Mouse (Mus musculus) hindbrain, postnatal 0 days (tissue): Measurements from ENCODE around the gene Nhlrc1. TPM values are rescaled to one million over a fixed set of nuclear protein-coding genes. Genes with fewer than 3 reads are reported as not detected.

ENCODE experiments used
- ATAC-seq: fragments of 200-750 bp; cut with Nextera tagmentation; 2 replicates; pipeline ENCODE4 v1.8.0; 2017; ENCODE audit warnings: mild to moderate bottlenecking, moderate TSS enrichment, moderate library complexity
- DNase-seq: peaks from one replicate; pipeline ENCODE4 v3.0.0-alpha.2; 2015; ENCODE audit warnings: low spot score
- H3K27ac ChIP-seq: fragments of 300-500 bp; sonication (generic); 2 replicates; pipeline ENCODE4 v1.5.1; 2014; ENCODE audit warnings: mild to moderate bottlenecking
- H3K27me3 ChIP-seq: fragments of 300-500 bp; sonication (generic); 2 replicates; pipeline ENCODE4 v1.6.1; 2014; ENCODE audit warnings: low read length, mixed read lengths; ENCODE audit not compliant: insufficient read depth
- H3K36me3 ChIP-seq: fragments of 300-500 bp; sonication (generic); 2 replicates; pipeline ENCODE4 v1.6.1; 2014; ENCODE audit warnings: low read length, mixed read lengths; ENCODE audit not compliant: insufficient read depth
- H3K4me1 ChIP-seq: fragments of 300-500 bp; sonication (generic); 2 replicates; pipeline ENCODE4 v1.6.1; 2014; ENCODE audit warnings: antibody characterized with exemption, low read length, mixed read lengths; ENCODE audit not compliant: insufficient read depth
- H3K4me2 ChIP-seq: fragments of 300-500 bp; sonication (generic); 2 replicates; pipeline ENCODE4 v1.6.1; 2014; ENCODE audit warnings: low read depth, mild to moderate bottlenecking, low read length, moderate library complexity, mixed read lengths
- H3K4me3 ChIP-seq: fragments of 300-500 bp; sonication (generic); 2 replicates; pipeline ENCODE4 v1.5.1; 2014; ENCODE audit warnings: low read length
- H3K9ac ChIP-seq: fragments of 300-500 bp; sonication (generic); replicated peaks from 2 replicates; pipeline ENCODE4 v1.6.1; 2014; ENCODE audit warnings: mild to moderate bottlenecking, low read length, moderate library complexity, mixed read lengths
- H3K9me3 ChIP-seq: fragments of 300-500 bp; sonication (generic); 2 replicates; pipeline ENCODE4 v1.6.1; 2016; ENCODE audit warnings: low read length, mixed read lengths
- CTCF ChIP-seq: IDR thresholded peaks from 2 replicates; pipeline ENCODE4 v1.5.1; 2016; ENCODE audit warnings: antibody characterized with exemption, control low read depth, low read depth
- WGBS: fragments of 180-500 bp; shearing (Covaris S2); extraction: QIAGEN DNeasy Blood & Tissue Kit; methylation state at CpG from one replicate; pipeline ENCODE4 v1.1.7; 2014; 5-methylcytosine and 5-hydroxymethylcytosine counted together
- polyA plus RNA-seq: library from polyadenylated mRNA; unstranded; fragments of >200 nt; fragmentation: Nextera tagmentation; extraction: Ambion mirVana; gene quantifications from 2 replicates; pipeline ENCODE4 v1.2.1, GENCODE M21; 2015
- total RNA-seq: library from RNA; depleted of rRNA; stranded (reverse); fragments of >200 nt; gene quantifications from 2 replicates; pipeline ENCODE4 v1.2.3, GENCODE M21; 2014

Gene Nhlrc1
- total and polyA plus RNA-seq, 2 experiments from 2014 or later, result 14.1 to 15.1 TPM

GRCm38 (mm10) chr13:46990376-46991011 lies 24.2 kb downstream of the Nhlrc1 start:
- Histone ChIP-seq H3K36me3 (no peaks in the 10 kb centered on the region), H3K4me1 (no peaks in the 10 kb centered on the region), H3K4me3 (no peak overlapping the region), H3K4me2 (no peak overlapping the region), H3K27me3 (no peaks in the 10 kb centered on the region), H3K9ac (no peak overlapping the region), H3K27ac (no peak overlapping the region), H3K9me3 (no peaks in the 10 kb centered on the region)
- TF ChIP-seq CTCF, result no peak
- no peak for ATAC-seq
- WGBS, result 35% methylated on average over 4 of the region's 4 CpGs
- no peak for DNase-seq

- no peak for TF ChIP-seq CTCF
- Histone ChIP-seq H3K9me3 (no peaks in the 10 kb centered on the region), H3K4me1 (no peaks in the 10 kb centered on the region), H3K36me3 (no peaks in the 10 kb centered on the region), H3K4me2 (no peak overlapping the region), H3K9ac (no peak overlapping the region), H3K4me3 (no peak overlapping the region), H3K27me3 (no peaks in the 10 kb centered on the region), H3K27ac (no peak overlapping the region)
- ATAC-seq (no peak), DNase-seq (no peak)
- 66% methylated on average over 8 of the region's 8 CpGs for WGBS
Measured at GRCm38 (mm10) chr13:46987941-46988340, 26.7 kb downstream of the Nhlrc1 start.

GRCm38 (mm10) chr13:46986208-46986607 lies 28.4 kb downstream of the Nhlrc1 start:
- Histone ChIP-seq H3K9me3 (no peaks in the 10 kb centered on the region), H3K9ac (no peak overlapping the region), H3K27me3 (no peaks in the 10 kb centered on the region), H3K4me2 (no peak overlapping the region), H3K4me1 (no peaks in the 10 kb centered on the region), H3K27ac (no peak overlapping the region), H3K4me3 (no peak overlapping the region), H3K36me3 (no peaks in the 10 kb centered on the region)
- TF ChIP-seq CTCF, result no peak
- no peak for ATAC-seq
- no peak for DNase-seq
- 62% methylated on average over 6 of the region's 6 CpGs for WGBS

GRCm38 (mm10) chr13:46983878-46984277 lies 30.8 kb downstream of the Nhlrc1 start:
- Histone ChIP-seq H3K27me3 (no peaks in the 10 kb centered on the region), H3K4me3 (no peak overlapping the region), H3K4me2 (no peak overlapping the region), H3K9ac (no peak overlapping the region), H3K9me3 (no peaks in the 10 kb centered on the region), H3K4me1 (no peaks in the 10 kb centered on the region), H3K36me3 (no peaks in the 10 kb centered on the region), H3K27ac (no peak overlapping the region)
- no peak for ATAC-seq
- no peak for TF ChIP-seq CTCF
- DNase-seq, result no peak
- 97% methylated on average over 2 of the region's 2 CpGs for WGBS

GRCm38 (mm10) chr13:46979836-46980490 lies 34.7 kb downstream of the Nhlrc1 start:
- Histone ChIP-seq H3K9me3 (no peaks in the 10 kb centered on the region), H3K9ac (no peak overlapping the region), H3K27ac (no peak overlapping the region), H3K27me3 (no peaks in the 10 kb centered on the region), H3K4me3 (no peak overlapping the region), H3K4me1 (no peaks in the 10 kb centered on the region), H3K4me2 (no peak overlapping the region), H3K36me3 (no peaks in the 10 kb centered on the region)
- ATAC-seq (no peak), DNase-seq (no peak)
- no peak for TF ChIP-seq CTCF
- WGBS, result 67% methylated on average over 13 of the region's 13 CpGs

- Histone ChIP-seq H3K4me2 (no peak overlapping the region), H3K9me3 (no peaks in the 10 kb centered on the region), H3K4me1 (no peaks in the 10 kb centered on the region), H3K36me3 (no peaks in the 10 kb centered on the region), H3K27ac (no peak overlapping the region), H3K9ac (no peak overlapping the region), H3K27me3 (no peaks in the 10 kb centered on the region), H3K4me3 (no peak overlapping the region)
- 94% methylated on average over 7 of the region's 7 CpGs for WGBS
- no peak for DNase-seq
- no peak for ATAC-seq
- TF ChIP-seq CTCF, result peak; percentile 25
Measured at GRCm38 (mm10) chr13:46976532-46976931, 38.1 kb downstream of the Nhlrc1 start.

- Histone ChIP-seq H3K9ac (no peak overlapping the region), H3K4me2 (peak overlapping the region; percentile 64), H3K4me1 (no peaks in the 10 kb centered on the region), H3K4me3 (no peak overlapping the region), H3K27me3 (no peaks in the 10 kb centered on the region), H3K9me3 (no peaks in the 10 kb centered on the region), H3K36me3 (no peaks in the 10 kb centered on the region), H3K27ac (no peak overlapping the region)
- TF ChIP-seq CTCF, result no peak
- no peak for DNase-seq
- 31% methylated on average over 4 of the region's 4 CpGs for WGBS
- ATAC-seq, result no peak
Measured at GRCm38 (mm10) chr13:46975930-46976329, 38.7 kb downstream of the Nhlrc1 start.
